Mouse (Mus musculus) olfactory bulb, adult 2 months (tissue): ENCODE measurements around the gene Batf2.

Experiments used
- CTCF ChIP-seq: fragments of 200-500 bp; IDR thresholded peaks from 2 replicates; pipeline ENCODE4 v1.5.1; 2012; ENCODE audit warnings: low read depth, mild to moderate bottlenecking, low read length, moderate library complexity; ENCODE audit not compliant: insufficient read depth
- POLR2A ChIP-seq: fragments of 200-500 bp; IDR thresholded peaks from 2 replicates; pipeline ENCODE4 v1.6.1; 2012; ENCODE audit warnings: mild to moderate bottlenecking, low read depth, low read length, moderate library complexity; ENCODE audit not compliant: insufficient read depth

DNA sequence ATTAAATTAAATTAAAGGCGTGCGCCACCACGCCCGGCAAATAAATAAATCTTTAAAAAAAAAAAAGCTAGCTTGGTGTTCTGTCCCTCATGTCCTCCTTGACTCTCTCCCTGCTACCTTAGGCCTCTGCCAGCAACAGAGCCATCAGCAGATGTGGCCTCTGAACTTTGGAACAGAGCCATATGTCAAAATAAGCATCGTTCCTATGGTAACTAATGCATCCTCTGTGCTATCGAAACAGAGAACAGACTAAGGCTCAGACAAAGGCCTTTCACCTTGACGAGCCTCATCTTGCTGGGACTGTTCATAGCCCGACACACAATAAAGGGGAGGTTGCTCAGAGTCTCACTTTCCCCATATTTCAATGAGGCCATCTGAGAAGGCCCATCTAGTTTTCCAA, 17.5 kb upstream of the Batf2 start:
- no peak for TF ChIP-seq POLR2A
- no peak for TF ChIP-seq CTCF
